Mouse (Mus musculus) cortical plate, adult 2 months (tissue): ENCODE results near the gene Prol1.

Experiments used
- CTCF ChIP-seq: fragments of 200-500 bp; IDR thresholded peaks from 2 replicates; pipeline ENCODE4 v1.5.1; 2011; ENCODE audit warnings: mild to moderate bottlenecking, control low read depth, low read length; ENCODE audit not compliant: insufficient read depth; ENCODE audit errors: extremely low read depth
- POLR2A ChIP-seq: fragments of 200-500 bp; IDR thresholded peaks from 2 replicates; pipeline ENCODE4 v1.6.1; 2011; ENCODE audit warnings: mild to moderate bottlenecking, low read length, control low read depth; ENCODE audit not compliant: insufficient read depth; ENCODE audit errors: extremely low read depth

DNA sequence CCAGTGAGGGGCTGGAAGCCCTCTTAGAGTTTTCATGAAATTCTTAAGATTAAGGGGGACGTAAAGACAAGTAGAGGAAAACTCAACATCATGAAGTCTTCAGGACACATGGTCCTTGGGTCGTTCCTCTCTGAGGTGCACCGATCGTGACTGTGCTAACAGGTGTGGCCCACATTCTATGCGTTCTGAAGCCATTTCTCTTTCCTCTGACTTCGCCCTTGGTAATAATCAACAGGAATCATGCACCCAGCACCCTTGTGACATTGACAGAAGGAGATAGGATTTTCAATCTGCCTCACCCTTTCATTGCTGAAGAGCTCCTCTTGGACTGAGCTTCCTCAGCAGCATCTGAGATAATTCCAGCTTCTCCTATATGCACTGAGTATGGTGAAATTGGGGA is 55.5 kb downstream of the Prol1 start:
- TF ChIP-seq POLR2A (no peak), CTCF (no peak)
